Mouse (Mus musculus): ENCODE measurements around the gene Tmem267.

The Tmem267 gene

GRCm38 (mm10) chr13:119618841-119619240 lies 131.0 kb downstream of the Tmem267 start:
- no peak for DNase-seq (ENCODE audit: low read depth, low spot score)

GRCm38 (mm10) chr13:119619735-119620134 lies 131.9 kb downstream of the Tmem267 start:
- peak; percentile 53 for DNase-seq (ENCODE audit: low read depth, low spot score)

GRCm38 (mm10) chr13:119623634-119624033 lies 135.8 kb downstream of the Tmem267 start, which contains the start of gene Ccl28:
Ccl28 (plus strand) TSS chr13:119623819.
- no peak for DNase-seq (ENCODE audit: low read depth, low spot score)

- peak; percentile 39 for DNase-seq (ENCODE audit: low read depth, low spot score)
Observed at GRCm38 (mm10) chr13:119625952-119626351, 138.1 kb downstream of the Tmem267 start.

GRCm38 (mm10) chr13:119631482-119632155 lies 143.8 kb downstream of the Tmem267 start:
- peak; percentile 98 for DNase-seq (ENCODE audit: low read depth, low spot score)

- no peak for DNase-seq (ENCODE audit: low read depth, low spot score)
Observed at GRCm38 (mm10) chr13:119632156-119632548, 144.3 kb downstream of the Tmem267 start.

- no peak for DNase-seq (ENCODE audit: low read depth, low spot score)
Observed at GRCm38 (mm10) chr13:119635496-119635895, 147.7 kb downstream of the Tmem267 start.

GRCm38 (mm10) chr13:119637837-119638236 lies 150.0 kb downstream of the Tmem267 start:
- no peak for DNase-seq (ENCODE audit: low read depth, low spot score)

- DNase-seq (ENCODE audit: low read depth, low spot score) = no peak
Observed at GRCm38 (mm10) chr13:119638449-119638848, 150.6 kb downstream of the Tmem267 start.

- DNase-seq (ENCODE audit: low read depth, low spot score) = no peak
Observed at GRCm38 (mm10) chr13:119639302-119639701, 151.5 kb downstream of the Tmem267 start.

GRCm38 (mm10) chr13:119640504-119640903 lies 152.7 kb downstream of the Tmem267 start:
- peak; percentile 72 for DNase-seq (ENCODE audit: low read depth, low spot score)

- no peak for DNase-seq (ENCODE audit: low read depth, low spot score)
Observed at GRCm38 (mm10) chr13:119641145-119641544, 153.3 kb downstream of the Tmem267 start.

GRCm38 (mm10) chr13:119644769-119645168 lies 156.9 kb downstream of the Tmem267 start:
- no peak for DNase-seq (ENCODE audit: low read depth, low spot score)

- DNase-seq (ENCODE audit: low read depth, low spot score) = no peak
Observed at GRCm38 (mm10) chr13:119646511-119646910, 158.7 kb downstream of the Tmem267 start.

- DNase-seq (ENCODE audit: low read depth, low spot score) = peak; percentile 92
Observed at GRCm38 (mm10) chr13:119648891-119649698, 161.3 kb downstream of the Tmem267 start.

- no peak for DNase-seq (ENCODE audit: low read depth, low spot score)
Observed at GRCm38 (mm10) chr13:119649699-119650046, 161.8 kb downstream of the Tmem267 start.

GRCm38 (mm10) chr13:119654734-119655133 lies 166.9 kb downstream of the Tmem267 start:
- DNase-seq (ENCODE audit: low read depth, low spot score) = peak; percentile 84

GRCm38 (mm10) chr13:119656246-119656645 lies 168.4 kb downstream of the Tmem267 start:
- no peak for DNase-seq (ENCODE audit: low read depth, low spot score)

GRCm38 (mm10) chr13:119656846-119657416 lies 169.1 kb downstream of the Tmem267 start:
- peak; percentile 73 for DNase-seq (ENCODE audit: low read depth, low spot score)
